Mouse (Mus musculus): ENCODE results near the gene Selplg. TPM values are rescaled to one million over a fixed set of nuclear protein-coding genes. Genes with fewer than 3 reads are reported as not detected.
"Not testable (repeated sequence)": the region's sequence is repeated elsewhere in the genome, so short reads cannot be mapped to it uniquely, and the experiment has no call there.

Selplg gene
- polyA plus RNA-seq, 1 experiment = 43.5 TPM

DNA sequence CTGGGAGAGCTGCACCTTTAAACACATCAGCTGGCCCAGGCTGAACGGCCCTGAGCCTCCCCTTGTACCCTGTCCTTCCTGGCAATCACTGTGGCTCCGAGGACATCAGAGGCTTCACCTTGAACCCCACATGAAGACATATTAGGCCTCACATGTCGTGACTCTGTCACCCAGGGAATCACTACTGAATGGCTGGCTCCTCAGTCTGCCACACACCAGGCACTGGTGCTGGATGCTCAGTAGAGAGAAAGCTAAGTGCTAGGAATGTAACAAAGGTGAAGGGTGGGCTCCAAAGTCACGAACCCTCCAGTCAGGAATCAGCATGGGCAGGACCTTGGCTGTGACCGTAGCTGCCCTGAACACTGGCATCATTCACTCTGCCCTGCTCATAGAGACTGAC lies 52.9 kb downstream of the Selplg start:
- H3K27ac ChIP-seq (ENCODE audit: insufficient read depth, low read length) = no peak overlapping the region
- no peaks in the 10 kb centered on the region for H3K4me1 ChIP-seq (ENCODE audit: control insufficient read depth, insufficient read depth, low read length)
- H3K4me3 ChIP-seq (ENCODE audit: insufficient read depth, low read length) = no peak overlapping the region
- TF ChIP-seq CTCF (IDR thresholded peaks at IDR 0.05; ENCODE audit: extremely low read depth, insufficient read depth, low read length) = no peak
- no peak for TF ChIP-seq POLR2A (IDR thresholded peaks at IDR 0.05; ENCODE audit: extremely low read depth, insufficient read depth, low read length)

DNA sequence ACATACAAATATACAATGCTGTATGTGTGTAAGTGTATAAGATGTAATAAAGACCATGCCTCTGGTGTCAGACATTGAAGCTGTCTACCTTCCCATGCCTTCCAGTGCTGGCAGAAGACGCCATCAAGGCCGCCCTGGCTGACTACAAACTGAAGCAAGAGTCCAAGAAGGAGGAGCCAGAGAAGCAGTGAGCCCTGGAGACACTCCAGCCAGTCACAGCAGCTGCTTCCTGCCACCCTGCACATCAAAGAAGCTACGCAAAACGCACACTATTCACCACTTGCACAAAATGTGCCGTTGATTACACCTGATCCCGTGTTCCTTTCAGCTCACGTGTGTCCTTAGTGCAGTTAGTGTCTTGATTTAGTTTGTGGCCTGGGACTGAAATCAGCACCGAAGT lies 54.7 kb downstream of the Selplg start:
- H3K4me3 ChIP-seq (ENCODE audit: insufficient read depth, low read length); H3K27ac ChIP-seq (ENCODE audit: insufficient read depth, low read length); H3K4me1 ChIP-seq (ENCODE audit: control insufficient read depth, insufficient read depth, low read length): not testable (repeated sequence)

DNA sequence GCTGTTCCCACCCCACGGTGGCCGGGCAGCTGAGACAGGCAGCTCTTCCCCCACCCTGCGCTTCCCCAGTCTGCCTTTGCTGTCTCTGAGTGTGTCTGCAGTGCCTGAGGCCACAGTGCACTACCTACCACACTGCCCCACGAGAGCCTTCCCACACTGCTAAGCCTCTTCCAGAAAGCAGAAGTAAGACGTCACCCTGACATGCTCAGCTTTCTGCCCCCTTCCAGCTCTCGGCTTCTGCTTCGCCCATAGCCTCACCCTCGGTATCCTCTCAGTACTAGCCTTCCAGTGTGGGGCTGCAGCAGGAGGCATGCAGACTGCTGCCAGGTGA lies 55.6 kb downstream of the Selplg start:
- peak overlapping the region; percentile 79; the same call in 1 of the 2 replicates for H3K27ac ChIP-seq (ENCODE audit: insufficient read depth, low read length)
- no peaks in the 10 kb centered on the region for H3K4me1 ChIP-seq (ENCODE audit: control insufficient read depth, insufficient read depth, low read length)
- no peak for TF ChIP-seq CTCF (IDR thresholded peaks at IDR 0.05; ENCODE audit: extremely low read depth, insufficient read depth, low read length)
- no peak for TF ChIP-seq POLR2A (IDR thresholded peaks at IDR 0.05; ENCODE audit: extremely low read depth, insufficient read depth, low read length)
- H3K4me3 ChIP-seq (ENCODE audit: insufficient read depth, low read length) = no peak overlapping the region

DNA sequence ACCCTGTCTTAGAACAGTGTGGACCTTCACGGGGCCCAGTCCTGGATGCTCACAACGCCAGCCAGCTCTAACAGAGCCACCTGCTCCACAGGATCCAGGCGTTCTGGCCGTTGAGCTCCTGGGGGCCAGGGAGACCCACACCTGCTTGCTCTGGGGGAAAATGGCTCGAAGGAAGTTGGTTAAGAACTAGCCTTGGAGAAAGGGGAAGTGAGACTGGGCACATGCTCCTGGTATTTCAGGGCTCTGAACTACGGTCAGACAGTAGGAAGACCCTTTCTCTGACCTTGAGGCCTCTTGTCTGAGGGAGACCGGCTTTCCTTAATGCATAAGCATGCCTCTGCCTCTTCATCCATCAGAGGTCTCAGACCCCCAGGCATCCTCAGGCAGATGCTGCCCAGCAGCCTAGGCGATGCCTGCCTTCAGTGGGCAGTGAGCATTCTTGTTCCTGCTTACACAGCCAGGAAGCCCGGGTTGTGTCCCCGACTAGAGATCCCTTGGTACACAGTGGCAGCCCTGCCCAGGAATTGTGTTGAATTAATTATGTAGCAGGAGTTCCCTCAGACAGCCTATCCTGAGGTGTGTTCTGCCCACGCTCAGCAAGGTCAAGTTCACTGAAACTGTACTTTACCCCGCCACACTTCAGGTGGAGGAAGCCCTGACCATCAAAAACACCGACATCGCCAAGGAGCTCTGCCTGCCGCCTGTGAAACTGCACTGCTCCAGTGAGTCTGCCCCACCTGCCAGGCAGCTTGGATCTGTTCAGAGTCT lies 56.1 kb downstream of the Selplg start:
- peak overlapping the region; percentile 79 for H3K27ac ChIP-seq (ENCODE audit: insufficient read depth, low read length)
- H3K4me1 ChIP-seq (ENCODE audit: control insufficient read depth, insufficient read depth, low read length) = no peaks in the 10 kb centered on the region

DNA sequence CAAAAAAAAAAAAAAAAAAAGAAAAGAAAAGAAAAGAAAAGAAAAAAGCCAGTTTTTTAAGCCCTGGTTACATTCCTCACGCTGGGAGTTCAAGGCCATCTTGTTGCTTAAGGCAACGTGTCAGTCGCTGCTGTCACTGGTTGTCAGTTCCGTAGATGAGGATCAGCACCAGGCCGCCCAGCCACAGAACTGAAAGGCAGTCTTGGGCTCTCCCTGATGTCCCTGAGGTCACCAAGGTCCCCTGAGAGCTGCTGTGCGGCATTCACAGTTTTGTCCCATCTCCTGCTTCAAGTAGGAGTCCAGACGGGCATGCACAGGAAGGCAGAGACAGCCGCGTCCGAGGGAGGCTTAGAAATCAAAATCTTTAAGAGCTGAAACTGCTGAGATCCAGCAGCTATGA lies 56.9 kb downstream of the Selplg start:
- Histone ChIP-seq H3K27ac (ENCODE audit: insufficient read depth, low read length) (no peak overlapping the region), H3K4me3 (ENCODE audit: insufficient read depth, low read length) (no peak overlapping the region), H3K4me1 (ENCODE audit: control insufficient read depth, insufficient read depth, low read length) (no peaks in the 10 kb centered on the region)
- no peak for TF ChIP-seq CTCF (IDR thresholded peaks at IDR 0.05; ENCODE audit: extremely low read depth, insufficient read depth, low read length)

More for the DNA sequence above, 56.1 kb downstream of the Selplg start:
- no peak overlapping the region for H3K4me3 ChIP-seq (ENCODE audit: insufficient read depth, low read length)
- TF ChIP-seq CTCF (IDR thresholded peaks at IDR 0.05; ENCODE audit: extremely low read depth, insufficient read depth, low read length) = no peak
- TF ChIP-seq POLR2A (IDR thresholded peaks at IDR 0.05; ENCODE audit: extremely low read depth, insufficient read depth, low read length) = no peak

DNA sequence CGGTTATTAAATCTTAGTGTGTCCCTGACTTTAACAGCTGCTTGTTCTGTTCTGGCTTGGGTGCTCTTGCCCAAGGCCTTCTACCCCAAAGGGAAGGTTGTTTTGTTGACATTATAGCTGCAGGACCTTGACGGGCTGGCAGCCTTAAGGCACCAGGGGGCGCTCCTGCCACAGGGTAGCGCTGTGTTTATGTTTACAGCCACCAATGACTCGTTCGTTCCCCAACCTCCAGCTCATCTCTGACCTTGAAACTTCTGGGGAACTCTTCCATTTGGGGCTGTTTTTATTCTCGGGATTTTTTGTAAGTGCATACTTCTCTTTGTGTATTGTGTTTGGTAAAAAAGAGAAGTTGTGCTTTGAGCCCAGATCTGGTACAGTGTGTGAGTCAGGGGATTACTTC lies 58.8 kb downstream of the Selplg start:
- Histone ChIP-seq H3K27ac (ENCODE audit: insufficient read depth, low read length) (no peak overlapping the region), H3K4me3 (ENCODE audit: insufficient read depth, low read length) (peak overlapping the region; percentile 99), H3K4me1 (ENCODE audit: control insufficient read depth, insufficient read depth, low read length) (peaks cover 3% of the 10 kb centered on the region; the same call in 1 of the 2 replicates)
- TF ChIP-seq POLR2A (IDR thresholded peaks at IDR 0.05; ENCODE audit: extremely low read depth, insufficient read depth, low read length) (no peak), CTCF (IDR thresholded peaks at IDR 0.05; ENCODE audit: extremely low read depth, insufficient read depth, low read length) (peak; percentile 84)

DNA sequence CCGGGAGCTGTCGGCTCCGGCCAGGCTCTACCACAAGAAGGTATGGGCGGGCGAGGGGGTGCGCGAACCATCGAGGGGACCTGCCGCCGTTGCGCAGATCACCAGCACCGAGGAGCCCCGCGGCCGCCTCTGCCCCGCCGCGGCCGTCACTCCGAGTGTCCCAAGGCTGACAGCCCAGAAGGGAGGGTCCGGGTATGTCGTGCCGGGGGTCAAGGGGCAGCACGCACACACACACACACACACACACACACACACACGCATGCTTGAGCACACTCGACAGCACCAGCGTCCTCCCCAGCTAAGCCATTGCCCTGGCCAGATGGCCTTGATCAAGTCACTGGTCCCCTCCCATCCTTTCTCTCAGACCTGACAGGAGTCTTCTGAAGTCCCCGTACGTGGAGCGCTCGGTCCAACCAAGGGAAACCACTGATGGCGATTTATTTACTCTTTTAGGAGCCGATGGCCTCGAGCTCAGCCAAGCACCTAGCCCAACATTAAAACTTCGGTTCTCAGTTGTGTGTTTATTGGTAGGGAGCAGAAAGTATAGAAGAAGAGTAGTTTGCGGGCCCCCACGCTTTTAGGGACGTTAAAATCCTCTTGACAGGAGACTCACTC lies 59.4 kb downstream of the Selplg start:
- TF ChIP-seq CTCF (IDR thresholded peaks at IDR 0.05; ENCODE audit: extremely low read depth, insufficient read depth, low read length) (no peak), POLR2A (IDR thresholded peaks at IDR 0.05; ENCODE audit: extremely low read depth, insufficient read depth, low read length) (no peak)
- peak overlapping the region; percentile 99 for H3K4me3 ChIP-seq (ENCODE audit: insufficient read depth, low read length)
- H3K27ac ChIP-seq (ENCODE audit: insufficient read depth, low read length) = no peak overlapping the region
- peaks cover 3% of the 10 kb centered on the region; the same call in 1 of the 2 replicates for H3K4me1 ChIP-seq (ENCODE audit: control insufficient read depth, insufficient read depth, low read length)

DNA sequence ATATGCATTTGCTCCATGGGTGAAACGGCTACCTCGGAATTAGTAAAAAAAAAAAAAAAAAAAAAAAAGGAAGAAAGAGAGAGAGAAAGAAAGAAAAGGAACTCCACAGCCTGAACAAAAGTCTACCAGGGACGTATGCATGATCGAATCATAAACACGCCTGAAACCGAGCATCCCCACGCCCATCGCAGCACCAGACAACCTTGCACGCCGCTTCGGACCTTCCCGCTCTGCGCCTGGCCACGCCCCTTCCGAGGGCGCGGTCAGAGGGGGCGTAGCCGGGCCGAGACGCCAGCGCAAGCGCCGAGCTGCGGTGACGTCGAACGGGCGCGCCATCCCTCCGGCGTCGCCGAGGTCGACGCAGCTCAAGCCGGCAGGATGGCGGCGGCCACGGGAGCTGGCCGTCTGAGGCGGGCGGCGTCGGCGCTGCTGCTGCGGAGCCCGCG lies 60.0 kb downstream of the Selplg start, which contains the start of the genes Sart3 and Iscu:
Sart3 (minus strand) TSS at position 61 of the 446 bp plus-strand sequence.
Iscu (plus strand) TSS at position 299 of the 446 bp plus-strand sequence.
- Histone ChIP-seq H3K4me3 (ENCODE audit: insufficient read depth, low read length) (peak within 1 kb of the TSS; percentile 99), H3K27ac (ENCODE audit: insufficient read depth, low read length) (peak within 1 kb of the TSS; percentile 100), H3K4me1 (ENCODE audit: control insufficient read depth, insufficient read depth, low read length) (peaks cover 3% of the 10 kb centered on the region; the same call in 1 of the 2 replicates)
- TF ChIP-seq CTCF (IDR thresholded peaks at IDR 0.05; ENCODE audit: extremely low read depth, insufficient read depth, low read length) = no peak
- 0 out of 2 replicates have a peak, but pooled peaks have one; percentile 39 for TF ChIP-seq POLR2A (IDR thresholded peaks at IDR 0.05; ENCODE audit: extremely low read depth, insufficient read depth, low read length)

DNA sequence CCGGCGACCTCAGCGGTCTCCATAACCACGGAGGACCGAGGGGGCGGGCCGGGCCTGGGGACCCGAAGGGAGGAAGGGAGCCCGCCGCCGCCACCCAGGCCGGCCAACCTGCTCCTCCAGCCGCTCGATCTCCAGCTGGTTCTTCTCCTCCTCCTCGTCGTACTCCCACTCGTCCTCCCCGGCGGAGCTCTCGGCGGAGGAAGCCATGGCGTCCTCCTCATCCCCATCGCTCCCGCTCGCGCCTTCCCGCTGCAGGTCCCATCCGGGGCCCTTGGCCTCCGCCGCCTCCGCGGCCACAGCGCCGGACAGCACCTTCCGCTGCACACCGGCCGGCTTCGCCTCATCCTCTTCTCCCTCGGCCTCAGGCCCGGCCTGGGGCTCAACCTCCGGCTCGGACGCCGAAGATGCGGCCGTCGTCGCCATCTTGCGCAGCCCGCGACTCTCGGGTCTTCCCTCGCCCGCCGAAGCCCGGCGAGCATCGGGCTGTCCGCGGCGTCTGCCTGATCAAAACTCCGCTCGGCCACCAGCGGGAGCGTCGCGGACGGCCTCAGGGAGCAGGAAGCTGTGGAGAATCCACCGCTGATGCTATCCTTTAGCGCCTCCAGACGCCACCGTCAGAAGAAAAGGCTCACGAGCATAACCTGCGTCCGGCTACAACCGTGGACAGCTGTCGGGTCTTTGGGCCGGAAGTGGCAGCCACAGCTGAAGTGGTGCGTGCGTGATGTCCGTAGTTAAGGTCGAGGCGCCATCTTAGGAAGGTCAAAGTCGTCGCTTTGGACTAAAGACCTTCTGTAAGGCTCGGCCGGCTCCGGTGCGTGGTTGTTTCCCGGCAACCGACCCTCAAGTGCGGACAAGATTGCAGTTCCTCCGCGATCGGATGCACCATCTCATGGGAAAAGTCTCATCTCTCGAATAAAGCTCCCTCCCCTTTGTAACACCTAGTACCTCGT lies 61.0 kb downstream of the Selplg start:
- H3K4me1 ChIP-seq (ENCODE audit: control insufficient read depth, insufficient read depth, low read length) = peaks cover 3% of the 10 kb centered on the region; the same call in 1 of the 2 replicates
- no peak for TF ChIP-seq CTCF (IDR thresholded peaks at IDR 0.05; ENCODE audit: extremely low read depth, insufficient read depth, low read length)
- TF ChIP-seq POLR2A (IDR thresholded peaks at IDR 0.05; ENCODE audit: extremely low read depth, insufficient read depth, low read length) = peak; percentile 41; the same call in 1 of the 2 replicates
- peak overlapping the region; percentile 99 for H3K4me3 ChIP-seq (ENCODE audit: insufficient read depth, low read length)
- H3K27ac ChIP-seq (ENCODE audit: insufficient read depth, low read length) = peak overlapping the region; percentile 100

Data from cortical plate, adult 2 months (tissue).